Mouse (Mus musculus) spleen, postnatal 0 days (tissue): Measurements from ENCODE around the gene Ccdc87. TPM values are rescaled to one million over a fixed set of nuclear protein-coding genes. Genes with fewer than 3 reads are reported as not detected.

Source experiments
- polyA plus RNA-seq: library from polyadenylated mRNA; unstranded; fragments of >200 nt; fragmentation: Nextera tagmentation; extraction: Ambion mirVana; gene quantifications from 2 replicates; pipeline ENCODE4 v1.2.1, GENCODE M21; 2015

Ccdc87 gene
- not detected in 2 replicates for polyA plus RNA-seq

GRCm38 (mm10) chr19:4839149-4839548, at the start of gene Ccdc87, which contains the start of gene Ccs:
TSS of gene Ccdc87 (plus strand) at chr19:4839366.
TSS of gene Ccs (minus strand) at chr19:4839332.

GRCm38 (mm10) chr19:4793831-4794422, 45.2 kb upstream of the Ccdc87 start, which contains the start of gene Rbm4:
TSS of gene Rbm4 (minus strand) at chr19:4793901.

GRCm38 (mm10) chr19:4811063-4811908, 27.9 kb upstream of the Ccdc87 start, which contains the start of the genes Gm21992 and Rbm14:
TSS of gene Gm21992 (minus strand) at chr19:4811612.
TSS of gene Rbm14 (minus strand) at chr19:4811634.

GRCm38 (mm10) chr19:4854552-4855469, 15.6 kb downstream of the Ccdc87 start, which contains the start of gene Ctsf:
TSS of gene Ctsf (plus strand) at chr19:4855130.

GRCm38 (mm10) chr19:4877785-4878184, 38.6 kb downstream of the Ccdc87 start, which contains the start of gene Actn3:
TSS of gene Actn3 (minus strand) at chr19:4877909.

GRCm38 (mm10) chr19:4878405-4879323, 39.5 kb downstream of the Ccdc87 start, which contains the start of gene Zdhhc24:
TSS of gene Zdhhc24 (plus strand) at chr19:4878668.

Other genes with a start within 250 kb of the Ccdc87 start
- 0.70 and 0.93 TPM in 2 replicates for gene Lrfn4, start 223.7 kb upstream of the Ccdc87 start, polyA plus RNA-seq
- gene Rce1, start 213.7 kb upstream of the Ccdc87 start, polyA plus RNA-seq, result 30.4 and 31.4 TPM in 2 replicates
- 1.4 and 1.7 TPM in 2 replicates for gene Gm960, start 140.7 kb upstream of the Ccdc87 start, polyA plus RNA-seq
- 0.12 and 0.44 TPM in 2 replicates for gene Sptbn2, start 128.2 kb upstream of the Ccdc87 start, polyA plus RNA-seq
- gene Rbm4b, start 82.9 kb upstream of the Ccdc87 start, polyA plus RNA-seq, result 24.7 and 27.6 TPM in 2 replicates
- 18.2 and 21.2 TPM in 2 replicates for gene Rbm4, start 45.5 kb upstream of the Ccdc87 start, polyA plus RNA-seq
- gene Gm21992, start 27.8 kb upstream of the Ccdc87 start, polyA plus RNA-seq, result 15.6 and 16.1 TPM in 2 replicates
- gene Rbm14, start 27.7 kb upstream of the Ccdc87 start, polyA plus RNA-seq, result 32.0 and 37.2 TPM in 2 replicates
- gene Ccs, start within 50 bp of the Ccdc87 start, polyA plus RNA-seq, result 42.7 TPM in 2 replicates
- gene Ctsf, start 15.8 kb downstream of the Ccdc87 start, polyA plus RNA-seq, result 56.0 and 61.5 TPM in 2 replicates
- 1.1 and 1.2 TPM in 2 replicates for gene Actn3, start 38.5 kb downstream of the Ccdc87 start, polyA plus RNA-seq
- 13.3 and 14.1 TPM in 2 replicates for gene Zdhhc24, start 39.3 kb downstream of the Ccdc87 start, polyA plus RNA-seq
- 1.1 and 1.3 TPM in 2 replicates for gene Bbs1, start 67.3 kb downstream of the Ccdc87 start, polyA plus RNA-seq
- gene Dpp3, start 88.9 kb downstream of the Ccdc87 start, polyA plus RNA-seq, result 39.0 and 42.5 TPM in 2 replicates
- gene Peli3, start 103.8 kb downstream of the Ccdc87 start, polyA plus RNA-seq, result 0.23 and 0.37 TPM in 2 replicates
- 61.8 and 64.4 TPM in 2 replicates for gene Mrpl11, start 122.8 kb downstream of the Ccdc87 start, polyA plus RNA-seq
- 0.04 TPM in 1 of 2 replicates, not detected in the other for gene Npas4, start 150.9 kb downstream of the Ccdc87 start, polyA plus RNA-seq
- gene Slc29a2, start 184.5 kb downstream of the Ccdc87 start, polyA plus RNA-seq, result 2.0 and 2.2 TPM in 2 replicates
- 11.1 and 13.7 TPM in 2 replicates for gene B4gat1, start 199.5 kb downstream of the Ccdc87 start, polyA plus RNA-seq
- 0.15 and 0.46 TPM in 2 replicates for gene AC124502.3, start 199.5 kb downstream of the Ccdc87 start, polyA plus RNA-seq
- gene Brms1, start 202.0 kb downstream of the Ccdc87 start, polyA plus RNA-seq, result 39.5 and 39.6 TPM in 2 replicates
- gene Rin1, start 211.1 kb downstream of the Ccdc87 start, polyA plus RNA-seq, result 0.75 and 0.99 TPM in 2 replicates
- 11.8 and 17.6 TPM in 2 replicates for gene Cd248, start 228.7 kb downstream of the Ccdc87 start, polyA plus RNA-seq
- 4.4 and 4.5 TPM in 2 replicates for gene Tmem151a, start 246.2 kb downstream of the Ccdc87 start, polyA plus RNA-seq
- gene Yif1a, start 249.2 kb downstream of the Ccdc87 start, polyA plus RNA-seq, result 43.9 and 51.8 TPM in 2 replicates